Mouse (Mus musculus) MEL (cell line): ENCODE measurements around the gene Kdelc1. TPM values are rescaled to one million over a fixed set of nuclear protein-coding genes. Genes with fewer than 3 reads are reported as not detected.

Experiments
- DNase-seq: peaks from one replicate; pipeline ENCODE4 v3.0.0; 2011; ENCODE audit warnings: low read depth, low spot score
- H3K27ac ChIP-seq: 2 replicates; pipeline ENCODE4 v1.5.1; 2012; ENCODE audit warnings: low read depth, mild to moderate bottlenecking, control low read depth, low read length, moderate library complexity; ENCODE audit not compliant: control insufficient read depth
- H3K27me3 ChIP-seq, 2 experiments: fragments of 150-350 bp in 1 of 2; sonication (generic) in 1 of 2; 2 replicates each; pipeline ENCODE4 v1.6.1; 2012; ENCODE audit warnings: low read length in 2 of 2, mild to moderate bottlenecking in 2 of 2, improper control_type of control experiment in 1 of 2, moderate library complexity in 1 of 2; ENCODE audit not compliant: insufficient read depth in 2 of 2, control insufficient read depth in 1 of 2
- H3K36me3 ChIP-seq, 2 experiments: 2 replicates each; pipeline ENCODE4 v1.6.1; 2012 to 2014; ENCODE audit warnings: low read length in 2 of 2, improper control_type of control experiment in 1 of 2, inconsistent platforms in 1 of 2, mild to moderate bottlenecking in 1 of 2; ENCODE audit not compliant: insufficient read depth in 2 of 2, control insufficient read depth in 1 of 2
- H3K4me1 ChIP-seq, 2 experiments: fragments of 150-350 bp in 1 of 2; sonication (generic) in 1 of 2; 2 replicates each; pipeline ENCODE4 v1.6.1; 2012; ENCODE audit warnings: low read length in 2 of 2, improper control_type of control experiment in 1 of 2, mild to moderate bottlenecking in 1 of 2; ENCODE audit not compliant: insufficient read depth in 2 of 2, control insufficient read depth in 1 of 2
- H3K4me3 ChIP-seq, 2 experiments: fragments of 150-350 bp in 1 of 2; sonication (generic) in 1 of 2; 2 replicates each; pipeline ENCODE4 v1.5.1; 2012; ENCODE audit warnings: low read depth in 2 of 2, low read length in 2 of 2, mild to moderate bottlenecking in 2 of 2, moderate library complexity in 2 of 2, control low read depth in 1 of 2, improper control_type of control experiment in 1 of 2; ENCODE audit not compliant: control insufficient read depth in 1 of 2, insufficient read depth in 1 of 2
- H3K79me2 ChIP-seq: 2 replicates; pipeline ENCODE4 v1.6.1; 2012; ENCODE audit warnings: mild to moderate bottlenecking, low read length, moderate library complexity; ENCODE audit not compliant: control insufficient read depth, poor library complexity, insufficient read depth
- H3K9ac ChIP-seq: 2 replicates; pipeline ENCODE4 v1.6.1; 2012; ENCODE audit warnings: low read depth, mild to moderate bottlenecking, control low read depth, low read length, moderate library complexity; ENCODE audit not compliant: control insufficient read depth, poor library complexity, severe bottlenecking
- H3K9me3 ChIP-seq: fragments of 150-350 bp; sonication (generic); replicated peaks from 2 replicates; pipeline ENCODE4 v1.6.1; 2012; ENCODE audit warnings: mild to moderate bottlenecking, low read length, improper control_type of control experiment, moderate library complexity; ENCODE audit not compliant: insufficient read depth
- CHD1 ChIP-seq: IDR thresholded peaks from 2 replicates; pipeline ENCODE4 v1.6.1; 2012; ENCODE audit warnings: low read depth, mild to moderate bottlenecking, inconsistent platforms, low read length, improper control_type of control experiment
- E2F4 ChIP-seq: IDR thresholded peaks from 2 replicates; pipeline ENCODE4 v1.6.1; 2011; ENCODE audit warnings: low read depth, low read length, improper control_type of control experiment, borderline replicate concordance
- ELF1 ChIP-seq: IDR thresholded peaks from 2 replicates; pipeline ENCODE4 v1.6.1; 2014; ENCODE audit warnings: low read depth, mild to moderate bottlenecking, inconsistent platforms, low read length, improper control_type of control experiment, moderate library complexity
- ETS1 ChIP-seq: IDR thresholded peaks from 2 replicates; pipeline ENCODE4 v1.6.1; 2012; ENCODE audit warnings: low read depth, mild to moderate bottlenecking, inconsistent platforms, low read length, improper control_type of control experiment, moderate library complexity
- GABPA ChIP-seq: IDR thresholded peaks from 2 replicates; pipeline ENCODE4 v1.6.1; 2012; ENCODE audit warnings: low read depth, mild to moderate bottlenecking, inconsistent platforms, low read length, improper control_type of control experiment, moderate library complexity
- JUND ChIP-seq: IDR thresholded peaks from 2 replicates; pipeline ENCODE4 v1.6.1; 2011; ENCODE audit warnings: low read depth, mild to moderate bottlenecking, improper control_type of control experiment, low read length
- MAFK ChIP-seq: IDR thresholded peaks from 2 replicates; pipeline ENCODE4 v1.6.1; 2011; ENCODE audit warnings: low read depth, mild to moderate bottlenecking, low read length, improper control_type of control experiment, borderline replicate concordance
- MEF2A ChIP-seq: IDR thresholded peaks from 2 replicates; pipeline ENCODE4 v1.6.1; 2014; ENCODE audit warnings: low read depth, mild to moderate bottlenecking, inconsistent platforms, low read length, improper control_type of control experiment; ENCODE audit not compliant: poor library complexity, insufficient replicate concordance, severe bottlenecking; ENCODE audit errors: extremely low read depth
- MYB ChIP-seq: IDR thresholded peaks from 2 replicates; pipeline ENCODE4 v1.6.1; 2011; ENCODE audit warnings: mild to moderate bottlenecking, low read depth, low read length, improper control_type of control experiment
- NELFE ChIP-seq: IDR thresholded peaks from 2 replicates; pipeline ENCODE4 v1.6.1; 2011; ENCODE audit warnings: low read depth, low read length, improper control_type of control experiment
- POLR2AphosphoS2 ChIP-seq: IDR thresholded peaks from 2 replicates; pipeline ENCODE4 v1.6.1; 2011; ENCODE audit warnings: low read length, improper control_type of control experiment
- RAD21 ChIP-seq: IDR thresholded peaks from 2 replicates; pipeline ENCODE4 v1.6.1; 2011; ENCODE audit warnings: mild to moderate bottlenecking, low read depth, low read length, improper control_type of control experiment
- SMC3 ChIP-seq: IDR thresholded peaks from 2 replicates; pipeline ENCODE4 v1.6.1; 2011; ENCODE audit warnings: low read depth, low read length, improper control_type of control experiment
- TBP ChIP-seq: IDR thresholded peaks from 2 replicates; pipeline ENCODE4 v1.8.0; 2011; ENCODE audit warnings: low read depth, low read length, improper control_type of control experiment
- USF1 ChIP-seq: IDR thresholded peaks from 2 replicates; pipeline ENCODE4 v1.6.1; 2014; ENCODE audit warnings: low read depth, mild to moderate bottlenecking, inconsistent platforms, low read length, improper control_type of control experiment, moderate library complexity
- USF2 ChIP-seq, 2 experiments: IDR thresholded peaks; 2 replicates each; pipeline ENCODE4 v1.6.1; 2011 to 2012; ENCODE audit warnings: improper control_type of control experiment in 2 of 2, low read length in 2 of 2, borderline replicate concordance in 1 of 2, inconsistent platforms in 1 of 2, low read depth in 1 of 2, mild to moderate bottlenecking in 1 of 2; ENCODE audit not compliant: insufficient read depth in 1 of 2
- ZC3H11A ChIP-seq: IDR thresholded peaks from 2 replicates; pipeline ENCODE4 v1.6.1; 2012; ENCODE audit warnings: low read depth, mild to moderate bottlenecking, inconsistent platforms, low read length, improper control_type of control experiment
- polyA plus RNA-seq, 2 experiments: library from polyadenylated mRNA; stranded (reverse) in 1 of 2; unstranded in 1 of 2; fragments of >175 nt in 1 of 2; fragments of >200 nt in 1 of 2; gene quantifications; 2 replicates each; pipeline versions ENCODE4 v1.2.1 to v1.2.4; 2012; ENCODE audit warnings: low replicate concordance in 2 of 2, low read depth in 1 of 2; ENCODE audit not compliant: insufficient read length in 2 of 2, insufficient read depth in 1 of 2, missing spikeins in 1 of 2
- total RNA-seq: library from RNA; depleted of rRNA; stranded (reverse); fragments of 300-350 nt; gene quantifications from 2 replicates; pipeline ENCODE4 v1.2.3, GENCODE M21; 2012

Gene Kdelc1
- total and polyA plus RNA-seq, 3 experiments = 17.6 to 28.7 TPM; not detected in 1

- peak; percentile 81 for TF ChIP-seq ETS1
- TF ChIP-seq, all 39 proteins: peak for 11
These were observed 21.6 kb upstream of the Kdelc1 start (continued) for GRCm38 (mm10) chr1:44140232-44140631.

DNA sequence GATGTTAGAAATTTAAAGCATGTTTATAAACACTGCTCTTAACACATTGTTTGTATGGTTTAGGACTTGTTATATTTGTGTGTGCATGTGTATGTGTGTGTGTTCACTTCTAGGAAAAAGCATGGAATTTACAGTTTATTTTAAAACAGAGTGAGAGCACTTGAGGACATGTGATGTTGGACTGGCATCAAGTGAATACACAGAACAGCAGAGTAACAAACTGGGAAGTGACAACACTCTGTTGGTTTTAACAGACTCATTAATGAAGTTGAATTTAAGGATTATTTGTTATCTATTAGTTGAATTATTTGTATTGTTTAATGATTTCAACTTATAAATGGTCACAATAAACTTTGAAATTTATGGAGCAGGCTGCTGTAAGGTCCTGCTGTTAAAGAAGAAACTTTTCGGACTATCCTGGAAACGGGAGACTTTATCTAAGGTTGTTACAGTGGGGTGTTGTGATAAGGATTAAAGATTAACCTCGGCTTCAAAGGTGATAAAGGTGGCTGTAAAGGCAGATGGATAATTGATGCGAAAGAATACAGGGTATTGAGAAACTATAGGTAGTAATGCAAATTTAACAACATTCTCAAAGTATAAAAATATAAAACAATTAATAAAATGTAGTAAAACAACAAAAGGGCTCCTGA, 11.4 kb upstream of the Kdelc1 start:
- H3K36me3 ChIP-seq = peaks cover 4 to 6% of the 10 kb centered on the region in 2 experiments; a peak in 3 of 4 replicates
- H3K27me3 ChIP-seq = no peaks in the 10 kb centered on the region

DNA sequence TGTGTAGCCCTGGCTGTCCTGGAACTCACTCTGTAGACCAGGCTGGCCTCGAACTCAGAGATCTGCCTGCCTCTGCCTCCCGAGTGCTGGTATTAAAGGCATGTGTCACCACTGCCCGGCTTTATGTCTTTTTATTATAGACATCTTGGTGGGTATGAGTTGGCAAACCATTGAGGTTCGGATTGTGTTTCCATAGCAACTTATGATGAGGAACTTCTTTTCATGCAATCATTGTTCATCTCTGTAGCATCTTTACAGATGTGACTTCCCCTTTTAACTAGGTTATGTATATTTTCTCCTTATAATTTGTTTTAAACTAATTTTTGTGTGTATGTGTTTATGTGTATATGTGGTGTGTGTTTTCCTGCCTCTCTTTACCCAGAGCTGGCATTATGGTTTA, 7.0 kb upstream of the Kdelc1 start:
- TF ChIP-seq ZC3H11A (no peak), SMC3 (no peak), GABPA (no peak), ETS1 (no peak), USF2 (IDR thresholded peaks at IDR 0.05; ENCODE audit: borderline replicate concordance in 1 of 2, insufficient read depth in 1 of 2, low read depth in 1 of 2, low read length in 2 of 2) (no peak), USF1 (no peak), TBP (no peak)
- no peak overlapping the region for H3K4me3 ChIP-seq
- peak; percentile 58 for DNase-seq
- H3K4me1 ChIP-seq = no peaks in the 10 kb centered on the region; a peak in 1 of 4 replicates
- no peaks in the 10 kb centered on the region for H3K27me3 ChIP-seq
- no peak overlapping the region for H3K27ac ChIP-seq
- no peaks in the 10 kb centered on the region for H3K9me3 ChIP-seq
- peaks cover 2% of the 10 kb centered on the region in 2 experiments; a peak in 3 of 4 replicates for H3K36me3 ChIP-seq
- H3K79me2 ChIP-seq = no peaks in the 10 kb centered on the region
- no peak overlapping the region for H3K9ac ChIP-seq

More for the DNA sequence above, 11.4 kb upstream of the Kdelc1 start:
- Histone ChIP-seq H3K9me3 (no peaks in the 10 kb centered on the region), H3K27ac (no peak overlapping the region), H3K79me2 (no peaks in the 10 kb centered on the region), H3K9ac (no peak overlapping the region), H3K4me3 (no peak overlapping the region), H3K4me1 (no peaks in the 10 kb centered on the region; a peak in 1 of 4 replicates)
- TF ChIP-seq NELFE = no peak
- no peak for TF ChIP-seq E2F4
- TF ChIP-seq JUND = no peak
- no peak for TF ChIP-seq USF2 (IDR thresholded peaks at IDR 0.05; ENCODE audit: borderline replicate concordance in 1 of 2, insufficient read depth in 1 of 2, low read depth in 1 of 2, low read length in 2 of 2)
- TF ChIP-seq MEF2A = no peak
- TF ChIP-seq ELF1 = no peak
- no peak for TF ChIP-seq RAD21
- TF ChIP-seq MAFK = no peak
- no peak for TF ChIP-seq USF1
- TF ChIP-seq CHD1 = no peak
- no peak for TF ChIP-seq SMC3
- TF ChIP-seq MYB = no peak
- no peak for TF ChIP-seq POLR2AphosphoS2
- DNase-seq = no peak
